In genomic region chr17:84747212-84747611, GRCm38 (mm10) we compare ENCODE assay signal across 13 mouse cellular contexts. TPM values are rescaled to one million over a fixed set of nuclear protein-coding genes. Genes with fewer than 3 reads are reported as not detected.
A peak's percentile ranks its signal among the peaks of the same experiment; 100 is the strongest.
DNase-seq lines count a peak whose midpoint lies in the region; ATAC-seq and TF ChIP-seq lines count a peak whose summit lies in the region.
"Had no signal": no experiment of that assay in that cellular context is flagged by ENCODE, and none has a peak within 500 bp of the region (broad histone marks: within the 10 kb centered on the region; RNA-seq: fewer than 3 reads in every experiment).

No protein-coding gene starts in this region.

- no peak for TF ChIP-seq CTCF in lung, embryonic 14.5 days (IDR thresholded peaks at IDR 0.05; ENCODE audit: low read depth)

- H3K4me2 ChIP-seq in lung, embryonic 14.5 days, result no peak overlapping the region
- H3K4me2 ChIP-seq in neural tube, embryonic 15.5 days, result no peak overlapping the region
- H3K4me2 ChIP-seq: neural tube, embryonic 13.5 days had no signal

- H3K4me3 ChIP-seq in lung, embryonic 14.5 days (ENCODE audit: low read depth, low read length), result no peak overlapping the region
- H3K4me3 ChIP-seq in neural tube, embryonic 15.5 days (replicated peaks), result no peak overlapping the region
- H3K4me3 ChIP-seq in limb, embryonic 10.5 days, result no peak overlapping the region
- H3K4me3 ChIP-seq: heart, embryonic 10.5 days; neural tube, embryonic 13.5 days had no signal

- no peaks in the 10 kb centered on the region for H3K27me3 ChIP-seq in lung, embryonic 14.5 days (ENCODE audit: insufficient read depth, low read length)
- no peaks in the 10 kb centered on the region for H3K27me3 ChIP-seq in neural tube, embryonic 15.5 days (replicated peaks)
- H3K27me3 ChIP-seq in limb, embryonic 10.5 days (ENCODE audit: low read depth, poor library complexity, severe bottlenecking), result no peaks in the 10 kb centered on the region
- H3K27me3 ChIP-seq: neural tube, embryonic 13.5 days had no signal

- peak; percentile 31 to 46 for DNase-seq in frontal cortex, adult 2 months (ENCODE audit: extremely low spot score in 1 of 2, low spot score in 1 of 2)
- DNase-seq in frontal cortex, postnatal 25 days (ENCODE audit: low spot score in 2 of 2), result no peak
- DNase-seq in lung, embryonic 14.5 days, result peak; percentile 31
- no peak for DNase-seq in lung, postnatal 4 days
- DNase-seq in frontal cortex, postnatal 10 days (ENCODE audit: low spot score in 2 of 2), result peak; percentile 19 to 23
- no peak for DNase-seq in adrenal gland, postnatal 14 days
- no peak for DNase-seq in limb, embryonic 10.5 days (ENCODE audit: low spot score)
- DNase-seq: adrenal gland, adult 2 months; thymus, adult 18-20 months had no signal

- H3K27ac ChIP-seq in lung, embryonic 14.5 days (ENCODE audit: low read depth), result no peak overlapping the region
- 0 out of 2 replicates have a peak overlapping the region, but pooled peaks have one; percentile 45 for H3K27ac ChIP-seq in neural tube, embryonic 15.5 days (replicated peaks)
- no peak overlapping the region for H3K27ac ChIP-seq in limb, embryonic 10.5 days
- H3K27ac ChIP-seq: heart, embryonic 10.5 days; liver, embryonic 14.5 days had no signal

- 66% methylated on average over 6 of the region's 6 CpGs for WGBS in lung, embryonic 14.5 days
- 59% methylated on average over 6 of the region's 6 CpGs for WGBS in neural tube, embryonic 15.5 days
- WGBS in limb, embryonic 10.5 days, result 87% methylated on average over 6 of the region's 6 CpGs

- H3K9ac ChIP-seq in lung, embryonic 14.5 days, result no peak overlapping the region
- no peak overlapping the region for H3K9ac ChIP-seq in neural tube, embryonic 15.5 days (replicated peaks)
- H3K9ac ChIP-seq: liver, embryonic 14.5 days; neural tube, embryonic 13.5 days had no signal

- no peak for ATAC-seq in lung, embryonic 14.5 days (ENCODE audit: insufficient read depth)
- ATAC-seq in neural tube, embryonic 15.5 days (ENCODE audit: low FRiP score), result peak; percentile 16; the same call in 1 of the 2 replicates

- H3K4me1 ChIP-seq in lung, embryonic 14.5 days (ENCODE audit: insufficient read depth), result no peaks in the 10 kb centered on the region
- H3K4me1 ChIP-seq in neural tube, embryonic 15.5 days, result peaks cover 33% of the 10 kb centered on the region
- H3K4me1 ChIP-seq in limb, embryonic 10.5 days, result 0 out of 2 replicates have a peak, but pooled peaks cover 3% of the 10 kb centered on the region

- no peaks in the 10 kb centered on the region for H3K9me3 ChIP-seq in lung, embryonic 14.5 days (ENCODE audit: low read depth, low read length)
- H3K9me3 ChIP-seq in neural tube, embryonic 15.5 days (replicated peaks), result no peaks in the 10 kb centered on the region
- H3K9me3 ChIP-seq in limb, embryonic 10.5 days (replicated peaks), result no peaks in the 10 kb centered on the region
- H3K9me3 ChIP-seq: heart, embryonic 10.5 days; neural tube, embryonic 13.5 days had no signal

- peaks cover 38% of the 10 kb centered on the region; the same call in 1 of the 2 replicates for H3K36me3 ChIP-seq in lung, embryonic 14.5 days (ENCODE audit: insufficient read depth)
- H3K36me3 ChIP-seq in neural tube, embryonic 15.5 days, result peaks cover 5% of the 10 kb centered on the region; the same call in 1 of the 2 replicates
- peaks cover 57% of the 10 kb centered on the region for H3K36me3 ChIP-seq in limb, embryonic 10.5 days

RNA-seq across cellular contexts. Expression of gene Lrpprc, which starts 43.4 kb away (rescaled TPM):
- 31.8 and 35.5 TPM in 2 replicates for polyA plus RNA-seq in frontal cortex, adult 2 months (2012; rRNA removed)
- 47.7 and 48.6 TPM in 2 replicates for polyA plus RNA-seq in lung, embryonic 14.5 days (2014; fragmentation: Nextera tagmentation; extraction: Ambion mirVana)
- polyA plus RNA-seq in neural tube, embryonic 15.5 days (2015; fragmentation: Nextera tagmentation; extraction: Ambion mirVana), result 46.5 and 47.2 TPM in 2 replicates
- total RNA-seq in adrenal gland, postnatal 14 days (2021), result 84.6 and 86.6 TPM in 2 replicates
- polyA plus RNA-seq in limb, embryonic 10.5 days (2016; fragmentation: Nextera tagmentation; extraction: Ambion mirVana), result 60.2 and 61.1 TPM in 2 replicates

Comparison
In these comparisons a context has a peak if more than half of its experiments do, and no peak if none do; other contexts are left out.
1. DNase-seq: peak in frontal cortex, adult 2 months (2 of 2), lung, embryonic 14.5 days (single experiment) and frontal cortex, postnatal 10 days (2 of 2); none in frontal cortex, postnatal 25 days (0 of 2), lung, postnatal 4 days (0 of 2), adrenal gland, postnatal 14 days (single experiment) and limb, embryonic 10.5 days (single experiment).